Mouse (Mus musculus) 416B (cell line): ENCODE data around the gene Rbms3.

Experiments used
- DNase-seq: peaks from one replicate; pipeline ENCODE4 v3.0.0; 2011; ENCODE audit warnings: low read depth

The Rbms3 gene

GRCm38 (mm10) chr9:116886973-116887680, 742.6 kb downstream of the Rbms3 start:
- DNase-seq = no peak

- no peak for DNase-seq
Observed at GRCm38 (mm10) chr9:116885617-116886016, 744.1 kb downstream of the Rbms3 start.

GRCm38 (mm10) chr9:116880503-116880902, 749.2 kb downstream of the Rbms3 start:
- no peak for DNase-seq

GRCm38 (mm10) chr9:116879600-116880457, 749.9 kb downstream of the Rbms3 start:
- no peak for DNase-seq

- DNase-seq = no peak
Observed at GRCm38 (mm10) chr9:116876786-116877185, 752.9 kb downstream of the Rbms3 start.

GRCm38 (mm10) chr9:116873976-116874320, 755.8 kb downstream of the Rbms3 start:
- DNase-seq = no peak

- DNase-seq = no peak
Observed at GRCm38 (mm10) chr9:116873033-116873975, 756.4 kb downstream of the Rbms3 start.

GRCm38 (mm10) chr9:116872346-116872745, 757.4 kb downstream of the Rbms3 start:
- DNase-seq = no peak

- no peak for DNase-seq
Observed at GRCm38 (mm10) chr9:116871576-116871975, 758.1 kb downstream of the Rbms3 start.

GRCm38 (mm10) chr9:116866060-116866459, 763.7 kb downstream of the Rbms3 start:
- DNase-seq = no peak

GRCm38 (mm10) chr9:116863626-116864025, 766.1 kb downstream of the Rbms3 start:
- DNase-seq = no peak

GRCm38 (mm10) chr9:116862341-116862740, 767.4 kb downstream of the Rbms3 start:
- no peak for DNase-seq

GRCm38 (mm10) chr9:116857861-116858595, 771.7 kb downstream of the Rbms3 start:
- DNase-seq = no peak

GRCm38 (mm10) chr9:116857151-116857550, 772.6 kb downstream of the Rbms3 start:
- no peak for DNase-seq

GRCm38 (mm10) chr9:116855744-116856143, 774.0 kb downstream of the Rbms3 start:
- no peak for DNase-seq

- no peak for DNase-seq
Observed at GRCm38 (mm10) chr9:116848905-116849304, 780.8 kb downstream of the Rbms3 start.

GRCm38 (mm10) chr9:116848166-116848565, 781.5 kb downstream of the Rbms3 start:
- no peak for DNase-seq

GRCm38 (mm10) chr9:116847241-116848135, 782.2 kb downstream of the Rbms3 start:
- DNase-seq = no peak

GRCm38 (mm10) chr9:116834949-116835348, 794.8 kb downstream of the Rbms3 start:
- no peak for DNase-seq

GRCm38 (mm10) chr9:116833677-116834076, 796.0 kb downstream of the Rbms3 start:
- no peak for DNase-seq
